In genomic region chr4:147738636-147739369, GRCm38 (mm10) we compare ENCODE assay signal across 8 mouse cellular contexts. TPM values are rescaled to one million over a fixed set of nuclear protein-coding genes. Genes with fewer than 3 reads are reported as not detected.
A peak's percentile ranks its signal among the peaks of the same experiment; 100 is the strongest.
DNase-seq lines count a peak whose midpoint lies in the region; ATAC-seq and TF ChIP-seq lines count a peak whose summit lies in the region.
"Not testable (repeated sequence)": the region's sequence is repeated elsewhere in the genome, so short reads cannot be mapped to it uniquely, and the experiment has no call there.

No protein-coding gene starts in this region.

- intact Hi-C loops in gastrocnemius, adult 2 months (cut with DNase I), result not testable (repeated sequence)

- H3K27ac ChIP-seq in gastrocnemius, adult 2 months; hindbrain, embryonic 11.5 days (ENCODE audit: low read depth, low read length); liver, embryonic 16.5 days (ENCODE audit: low read length); midbrain, embryonic 16.5 days (ENCODE audit: low read length); stomach, embryonic 14.5 days (ENCODE audit: low read length): not testable (repeated sequence)

- H3K4me3 ChIP-seq in gastrocnemius, adult 2 months, result peak overlapping the region; percentile 53
- peak overlapping the region; percentile 24; the same call in 1 of the 2 replicates for H3K4me3 ChIP-seq in hindbrain, embryonic 11.5 days (ENCODE audit: low read depth, low read length)
- peak overlapping the region; percentile 52 for H3K4me3 ChIP-seq in liver, embryonic 16.5 days (ENCODE audit: low read depth, low read length)
- H3K4me3 ChIP-seq in midbrain, embryonic 16.5 days (ENCODE audit: low read depth, low read length), result peak overlapping the region; percentile 31
- peak overlapping the region; percentile 28 for H3K4me3 ChIP-seq in stomach, embryonic 14.5 days (ENCODE audit: low read depth, low read length)

- H3K27me3 ChIP-seq in hindbrain, embryonic 11.5 days (ENCODE audit: control insufficient read depth, insufficient read depth, low read length); liver, embryonic 16.5 days (ENCODE audit: control insufficient read depth, insufficient read depth, low read depth, low read length); midbrain, embryonic 16.5 days (ENCODE audit: control insufficient read depth, insufficient read depth, low read depth, low read length); stomach, embryonic 14.5 days (ENCODE audit: control insufficient read depth, insufficient read depth, low read length): not testable (repeated sequence)

- peak; percentile 59; the same call in 1 of the 2 replicates for ATAC-seq in hindbrain, embryonic 11.5 days (ENCODE audit: low FRiP score)
- not testable (repeated sequence) for ATAC-seq in liver, embryonic 16.5 days (ENCODE audit: low read depth); midbrain, embryonic 16.5 days
- ATAC-seq in stomach, embryonic 14.5 days (ENCODE audit: insufficient number of reproducible peaks, insufficient read depth, low FRiP score, low read depth), result peak; percentile 49

- not testable (repeated sequence) for H3K9ac ChIP-seq in hindbrain, embryonic 11.5 days (ENCODE audit: low read depth, low read length); liver, embryonic 16.5 days (ENCODE audit: low read depth, low read length); stomach, embryonic 14.5 days (replicated peaks; ENCODE audit: low read depth, low read length)
- peak overlapping the region; percentile 38; the same call in 1 of the 2 replicates for H3K9ac ChIP-seq in midbrain, embryonic 16.5 days (ENCODE audit: low read depth, low read length)

- not testable (repeated sequence) for H3K4me1 ChIP-seq in hindbrain, embryonic 11.5 days (replicated peaks; ENCODE audit: control insufficient read depth, insufficient read depth, low read length); liver, embryonic 16.5 days (ENCODE audit: control insufficient read depth, low read depth, low read length); midbrain, embryonic 16.5 days (ENCODE audit: control insufficient read depth, insufficient read depth, low read length); stomach, embryonic 14.5 days (ENCODE audit: control insufficient read depth, insufficient read depth, low read length)

- not testable (repeated sequence) for H3K36me3 ChIP-seq in hindbrain, embryonic 11.5 days (ENCODE audit: control insufficient read depth, insufficient read depth, low read length); liver, embryonic 16.5 days (ENCODE audit: control insufficient read depth, insufficient read depth); midbrain, embryonic 16.5 days (ENCODE audit: control insufficient read depth, insufficient read depth, low read length); stomach, embryonic 14.5 days (ENCODE audit: control insufficient read depth, insufficient read depth, low read length)

- H3K9me3 ChIP-seq in hindbrain, embryonic 11.5 days (ENCODE audit: control insufficient read depth, low read length); liver, embryonic 16.5 days (replicated peaks; ENCODE audit: control insufficient read depth, low read length); midbrain, embryonic 16.5 days (replicated peaks; ENCODE audit: control insufficient read depth, low read length, poor library complexity, severe bottlenecking); stomach, embryonic 14.5 days (ENCODE audit: control insufficient read depth, low read depth, low read length): not testable (repeated sequence)

- WGBS in hindbrain, embryonic 11.5 days, result 30% methylated on average over 48 of the region's 63 CpGs
- 22% methylated on average over 59 of the region's 63 CpGs for WGBS in liver, embryonic 16.5 days (ENCODE audit: insufficient replicate concordance)
- WGBS in midbrain, embryonic 16.5 days, result 33% methylated on average over 56 of the region's 63 CpGs
- WGBS in stomach, embryonic 14.5 days, result 32% methylated on average over 52 of the region's 63 CpGs

- peak overlapping the region; percentile 33 for H3K4me2 ChIP-seq in hindbrain, embryonic 11.5 days (replicated peaks; ENCODE audit: low read depth, low read length)
- peak overlapping the region; percentile 62 for H3K4me2 ChIP-seq in liver, embryonic 16.5 days (ENCODE audit: low read depth, low read length)
- H3K4me2 ChIP-seq in midbrain, embryonic 16.5 days (ENCODE audit: low read length), result peak overlapping the region; percentile 43
- H3K4me2 ChIP-seq in stomach, embryonic 14.5 days (replicated peaks; ENCODE audit: low read depth, low read length), result peak overlapping the region; percentile 37

- DNase-seq in CD4-positive, CD25-positive, alpha-beta regulatory T cell, adult 2 months (ENCODE audit: low read depth, low spot score), result peak; percentile 39
- DNase-seq in embryo, embryonic 11 days, result peak; percentile 43
- peak; percentile 17 for DNase-seq in gastrocnemius, adult 2 months
- peak; percentile 36 for DNase-seq in hindbrain, embryonic 11.5 days (ENCODE audit: low spot score)
- peak; percentile 20 for DNase-seq in kidney, postnatal 10 days

- TF ChIP-seq CTCF in gastrocnemius, adult 2 months (IDR thresholded peaks at IDR 0.05), result not testable (repeated sequence)

RNA-seq across cellular contexts. Expression of gene Zfp534, which starts 36.5 kb away (rescaled TPM):
- total RNA-seq in gastrocnemius, adult 2 months (2021), result not detected
- polyA plus RNA-seq in hindbrain, embryonic 11.5 days (2014; fragmentation: Nextera tagmentation; extraction: Ambion mirVana), result not detected in 2 replicates
- polyA plus RNA-seq in liver, embryonic 16.5 days (2015; fragmentation: Nextera tagmentation; extraction: Ambion mirVana), result not detected in 2 replicates
- polyA plus RNA-seq in midbrain, embryonic 16.5 days (2015; fragmentation: Nextera tagmentation; extraction: Ambion mirVana), result 0.09 TPM in 1 of 2 replicates, not detected in the other
- polyA plus RNA-seq in stomach, embryonic 14.5 days (2014; fragmentation: Nextera tagmentation; extraction: Ambion mirVana), result not detected in 2 replicates
